Mouse (Mus musculus) hindbrain, embryonic 16.5 days (tissue): ENCODE results near the gene Tsc22d1. TPM values are rescaled to one million over a fixed set of nuclear protein-coding genes. Genes with fewer than 3 reads are reported as not detected.

Source experiments
- ATAC-seq: fragments of 200-750 bp; cut with Nextera tagmentation; 2 replicates; pipeline ENCODE4 v1.8.0; 2017; ENCODE audit warnings: moderate TSS enrichment, moderate library complexity
- H3K27ac ChIP-seq: fragments of 300-500 bp; sonication (generic); 2 replicates; pipeline ENCODE4 v1.5.1; 2014; ENCODE audit warnings: low read depth, mild to moderate bottlenecking, control low read depth, low read length, moderate library complexity
- H3K27me3 ChIP-seq: fragments of 300-500 bp; sonication (generic); replicated peaks from 2 replicates; pipeline ENCODE4 v1.6.1; 2014; ENCODE audit warnings: low read length; ENCODE audit not compliant: control insufficient read depth, insufficient read depth
- H3K36me3 ChIP-seq: fragments of 300-500 bp; sonication (generic); 2 replicates; pipeline ENCODE4 v1.6.1; 2014; ENCODE audit warnings: mild to moderate bottlenecking, low read length, moderate library complexity, mixed read lengths; ENCODE audit not compliant: control insufficient read depth, insufficient read depth
- H3K4me1 ChIP-seq: fragments of 300-500 bp; sonication (generic); 2 replicates; pipeline ENCODE4 v1.6.1; 2014; ENCODE audit warnings: low read depth, low read length; ENCODE audit not compliant: control insufficient read depth, insufficient read depth
- H3K4me2 ChIP-seq: fragments of 300-500 bp; sonication (generic); 2 replicates; pipeline ENCODE4 v1.6.1; 2014; ENCODE audit warnings: mild to moderate bottlenecking, low read length, control low read depth, moderate library complexity
- H3K4me3 ChIP-seq: fragments of 300-500 bp; sonication (generic); 2 replicates; pipeline ENCODE4 v1.5.1; 2014; ENCODE audit warnings: mild to moderate bottlenecking, low read length, control low read depth, moderate library complexity
- H3K9ac ChIP-seq: fragments of 300-500 bp; sonication (generic); 2 replicates; pipeline ENCODE4 v1.6.1; 2014; ENCODE audit warnings: low read depth, mild to moderate bottlenecking, control low read depth, low read length, moderate library complexity
- H3K9me3 ChIP-seq: fragments of 300-500 bp; sonication (generic); 2 replicates; pipeline ENCODE4 v1.6.1; 2014; ENCODE audit warnings: mild to moderate bottlenecking, low read length, moderate library complexity; ENCODE audit not compliant: control insufficient read depth
- WGBS: fragments of 180-500 bp; shearing (Covaris S2); extraction: QIAGEN DNeasy Blood & Tissue Kit; methylation state at CpG from one replicate; pipeline ENCODE4 v1.1.7; 2014; 5-methylcytosine and 5-hydroxymethylcytosine counted together
- polyA plus RNA-seq: library from polyadenylated mRNA; unstranded; fragments of >200 nt; fragmentation: Nextera tagmentation; extraction: Ambion mirVana; gene quantifications from 2 replicates; pipeline ENCODE4 v1.2.1, GENCODE M21; 2015

Tsc22d1 gene
- polyA plus RNA-seq, 1 experiment from 2014 or later = 791 TPM

GRCm38 (mm10) chr14:76488101-76489044 lies 73.6 kb downstream of the Tsc22d1 start:
- H3K9ac ChIP-seq = no peak overlapping the region
- H3K27ac ChIP-seq = peak overlapping the region; percentile 48
- H3K27me3 ChIP-seq = no peaks in the 10 kb centered on the region
- H3K4me1 ChIP-seq = peaks cover 5% of the 10 kb centered on the region; the same call in 1 of the 2 replicates
- 71% methylated on average over 18 of the region's 18 CpGs for whole genome bisulfite sequencing
- H3K4me3 ChIP-seq = no peak overlapping the region
- no peaks in the 10 kb centered on the region for H3K9me3 ChIP-seq
- H3K36me3 ChIP-seq = 0 out of 2 replicates have a peak, but pooled peaks cover under 1% of the 10 kb centered on the region
- ATAC-seq = peak; percentile 55
- no peak overlapping the region for H3K4me2 ChIP-seq

- peaks cover 5% of the 10 kb centered on the region; the same call in 1 of the 2 replicates for H3K4me1 ChIP-seq
- H3K27ac ChIP-seq = peak overlapping the region; percentile 14; the same call in 1 of the 2 replicates
- H3K9me3 ChIP-seq = no peaks in the 10 kb centered on the region
- H3K36me3 ChIP-seq = 0 out of 2 replicates have a peak, but pooled peaks cover 4% of the 10 kb centered on the region
- no peaks in the 10 kb centered on the region for H3K27me3 ChIP-seq
- no peak overlapping the region for H3K4me2 ChIP-seq
- H3K9ac ChIP-seq = no peak overlapping the region
- ATAC-seq = peak; percentile 90
- WGBS = 38% methylated on average over 2 of the region's 2 CpGs
- H3K4me3 ChIP-seq = no peak overlapping the region
Measured at GRCm38 (mm10) chr14:76489128-76489527, 74.4 kb downstream of the Tsc22d1 start.

GRCm38 (mm10) chr14:76495022-76495421 lies 80.3 kb downstream of the Tsc22d1 start:
- WGBS = 66% methylated on average over 5 of the region's 5 CpGs
- ATAC-seq = no peak
- Histone ChIP-seq H3K9me3 (no peaks in the 10 kb centered on the region), H3K4me3 (no peak overlapping the region), H3K36me3 (0 out of 2 replicates have a peak, but pooled peaks cover 5% of the 10 kb centered on the region), H3K9ac (no peak overlapping the region), H3K4me2 (no peak overlapping the region), H3K4me1 (peaks cover 3% of the 10 kb centered on the region), H3K27me3 (no peaks in the 10 kb centered on the region), H3K27ac (no peak overlapping the region)

GRCm38 (mm10) chr14:76497187-76497586 lies 82.4 kb downstream of the Tsc22d1 start:
- H3K4me1 ChIP-seq = peaks cover 10% of the 10 kb centered on the region
- H3K9ac ChIP-seq = no peak overlapping the region
- no peak for ATAC-seq
- no peak overlapping the region for H3K4me2 ChIP-seq
- H3K36me3 ChIP-seq = 0 out of 2 replicates have a peak, but pooled peaks cover 5% of the 10 kb centered on the region
- H3K27me3 ChIP-seq = no peaks in the 10 kb centered on the region
- H3K9me3 ChIP-seq = no peaks in the 10 kb centered on the region
- H3K4me3 ChIP-seq = no peak overlapping the region
- WGBS = 43% methylated on average over 9 of the region's 9 CpGs
- H3K27ac ChIP-seq = no peak overlapping the region

GRCm38 (mm10) chr14:76498210-76498609 lies 83.4 kb downstream of the Tsc22d1 start:
- Histone ChIP-seq H3K4me3 (no peak overlapping the region), H3K27me3 (no peaks in the 10 kb centered on the region), H3K9ac (no peak overlapping the region), H3K4me1 (peaks cover 10% of the 10 kb centered on the region), H3K4me2 (no peak overlapping the region), H3K9me3 (no peaks in the 10 kb centered on the region), H3K36me3 (0 out of 2 replicates have a peak, but pooled peaks cover 5% of the 10 kb centered on the region), H3K27ac (no peak overlapping the region)
- no peak for ATAC-seq
- WGBS = 52% methylated on average over 7 of the region's 7 CpGs

- Histone ChIP-seq H3K4me2 (no peak overlapping the region), H3K9ac (no peak overlapping the region), H3K27me3 (no peaks in the 10 kb centered on the region), H3K9me3 (no peaks in the 10 kb centered on the region), H3K4me3 (no peak overlapping the region), H3K36me3 (no peaks in the 10 kb centered on the region), H3K27ac (no peak overlapping the region), H3K4me1 (peaks cover 13% of the 10 kb centered on the region)
- ATAC-seq = no peak
- 90% methylated on average over 6 of the region's 6 CpGs for WGBS
Measured at GRCm38 (mm10) chr14:76499492-76499891, 84.7 kb downstream of the Tsc22d1 start.

- WGBS = 24% methylated on average over 5 of the region's 5 CpGs
- Histone ChIP-seq H3K4me3 (no peak overlapping the region), H3K9ac (no peak overlapping the region; the same call in 1 of the 2 replicates)
Measured at GRCm38 (mm10) chr14:76500036-76500435, 85.3 kb downstream of the Tsc22d1 start.

GRCm38 (mm10) chr14:76503231-76503851 lies 88.6 kb downstream of the Tsc22d1 start:
- Histone ChIP-seq H3K9me3 (no peaks in the 10 kb centered on the region), H3K27ac (peak overlapping the region; percentile 99), H3K36me3 (peaks cover 3% of the 10 kb centered on the region; the same call in 1 of the 2 replicates), H3K4me3 (peak overlapping the region; percentile 70), H3K4me2 (peak overlapping the region; percentile 92), H3K27me3 (no peaks in the 10 kb centered on the region), H3K4me1 (peaks cover 32% of the 10 kb centered on the region), H3K9ac (peak overlapping the region; percentile 92; the same call in 1 of the 2 replicates)
- no peak for ATAC-seq
- 7% methylated on average over 13 of the region's 13 CpGs for WGBS

More at GRCm38 (mm10) chr14:76500036-76500435, 85.3 kb downstream of the Tsc22d1 start:
- H3K27me3 ChIP-seq = no peaks in the 10 kb centered on the region
- no peaks in the 10 kb centered on the region for H3K36me3 ChIP-seq
- H3K9me3 ChIP-seq = no peaks in the 10 kb centered on the region
- peak overlapping the region; percentile 46; the same call in 1 of the 2 replicates for H3K27ac ChIP-seq
- H3K4me2 ChIP-seq = no peak overlapping the region
- peaks cover 13% of the 10 kb centered on the region for H3K4me1 ChIP-seq
- no peak for ATAC-seq
